Mouse (Mus musculus): Measurements from ENCODE around the gene Cyp8b1. TPM values are rescaled to one million over a fixed set of nuclear protein-coding genes. Genes with fewer than 3 reads are reported as not detected.

Cyp8b1 gene
- total RNA-seq, 1 experiment, result not detected

DNA sequence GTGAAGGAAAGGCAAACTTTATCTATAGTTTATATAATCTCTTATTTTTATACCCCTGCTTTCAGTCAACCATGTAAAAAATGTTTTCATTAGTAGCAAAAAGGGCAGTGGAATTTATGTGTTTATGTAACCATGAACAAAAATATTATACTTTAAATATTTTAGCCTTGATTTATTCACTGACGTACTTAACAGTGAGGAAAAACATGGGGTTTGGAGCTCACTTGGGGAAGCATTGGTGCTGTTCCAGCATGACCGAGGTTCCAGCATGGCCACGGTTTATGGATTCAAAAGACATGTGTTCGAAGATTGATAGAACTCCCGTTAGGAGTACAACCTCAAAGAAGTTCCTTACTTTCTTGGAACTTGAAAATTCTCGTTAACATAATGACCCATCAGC is 47.9 kb downstream of the Cyp8b1 start:
- no peak for DNase-seq (ENCODE audit: low read depth, low spot score)
- no peak overlapping the region for H3K27ac ChIP-seq (ENCODE audit: insufficient read depth, low read depth, low read length, poor library complexity, severe bottlenecking)
- no peak overlapping the region for H3K4me3 ChIP-seq (ENCODE audit: insufficient read depth in 1 of 2, low read depth in 1 of 2, low read length in 2 of 2, poor library complexity in 1 of 2, severe bottlenecking in 1 of 2)
- TF ChIP-seq ZC3H11A (IDR thresholded peaks at IDR 0.05; ENCODE audit: borderline replicate concordance, low read depth, low read length) (no peak), ZNF384 (IDR thresholded peaks at IDR 0.05; ENCODE audit: low read depth, low read length) (no peak), MAFK (IDR thresholded peaks at IDR 0.05; ENCODE audit: insufficient read depth, low read depth, low read length) (no peak), HCFC1 (IDR thresholded peaks at IDR 0.05; ENCODE audit: borderline replicate concordance, insufficient read depth, low read length) (no peak), CHD2 (IDR thresholded peaks at IDR 0.05; ENCODE audit: low read depth, low read length) (no peak)
- H3K9me3 ChIP-seq (ENCODE audit: control insufficient read depth, insufficient read depth, low read depth, low read length), result no peaks in the 10 kb centered on the region
- H3K9ac ChIP-seq (ENCODE audit: insufficient read depth, low read depth, low read length, poor library complexity, severe bottlenecking), result no peak overlapping the region
- H3K4me1 ChIP-seq (ENCODE audit: control insufficient read depth in 2 of 2, insufficient read depth in 2 of 2, low read length in 2 of 2, poor library complexity in 1 of 2), result no peaks in the 10 kb centered on the region
- H3K36me3 ChIP-seq (ENCODE audit: control insufficient read depth, insufficient read depth, low read length, poor library complexity, severe bottlenecking), result no peaks in the 10 kb centered on the region
- in situ Hi-C loops (cut with MboI; ENCODE audit: low sequenced_read_pairs in 2 of 2, unreplicated experiment in 2 of 2), result no loop called here

DNA sequence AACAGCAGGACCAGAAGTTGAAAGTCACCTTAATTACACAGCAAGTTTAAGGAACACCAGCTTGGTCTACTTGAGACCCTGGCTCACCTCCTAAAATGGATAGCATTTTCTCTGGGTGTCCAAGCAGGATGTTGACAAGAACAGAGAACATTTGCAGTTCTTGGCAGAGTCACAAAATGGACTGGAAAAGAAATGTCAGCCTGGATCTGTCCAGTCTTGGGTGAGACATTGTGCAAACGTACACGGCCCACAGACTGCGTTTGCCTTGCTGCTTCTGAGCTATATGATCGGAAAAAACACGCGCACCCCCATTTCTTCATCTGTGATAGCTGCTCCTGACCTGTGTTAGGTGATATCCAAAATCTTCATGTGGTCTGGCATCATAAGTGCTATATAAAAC is 48.5 kb downstream of the Cyp8b1 start:
- H3K36me3 ChIP-seq (ENCODE audit: control insufficient read depth, insufficient read depth, low read length, poor library complexity, severe bottlenecking), result no peaks in the 10 kb centered on the region
- H3K4me1 ChIP-seq (ENCODE audit: control insufficient read depth in 2 of 2, insufficient read depth in 2 of 2, low read length in 2 of 2, poor library complexity in 1 of 2), result no peaks in the 10 kb centered on the region
- H3K4me3 ChIP-seq (ENCODE audit: insufficient read depth in 1 of 2, low read depth in 1 of 2, low read length in 2 of 2, poor library complexity in 1 of 2, severe bottlenecking in 1 of 2), result no peak overlapping the region
- no peak for TF ChIP-seq HCFC1 (IDR thresholded peaks at IDR 0.05; ENCODE audit: borderline replicate concordance, insufficient read depth, low read length)
- no peak for TF ChIP-seq CHD2 (IDR thresholded peaks at IDR 0.05; ENCODE audit: low read depth, low read length)
- TF ChIP-seq ZC3H11A (IDR thresholded peaks at IDR 0.05; ENCODE audit: borderline replicate concordance, low read depth, low read length), result no peak
- TF ChIP-seq ZNF384 (IDR thresholded peaks at IDR 0.05; ENCODE audit: low read depth, low read length), result no peak
- no peak for TF ChIP-seq MAFK (IDR thresholded peaks at IDR 0.05; ENCODE audit: insufficient read depth, low read depth, low read length)
- no peak overlapping the region for H3K9ac ChIP-seq (ENCODE audit: insufficient read depth, low read depth, low read length, poor library complexity, severe bottlenecking)
- DNase-seq (ENCODE audit: low read depth, low spot score), result no peak
- no peak overlapping the region for H3K27ac ChIP-seq (ENCODE audit: insufficient read depth, low read depth, low read length, poor library complexity, severe bottlenecking)
- in situ Hi-C loops (cut with MboI; ENCODE audit: low sequenced_read_pairs in 2 of 2, unreplicated experiment in 2 of 2), result no loop called here
- H3K9me3 ChIP-seq (ENCODE audit: control insufficient read depth, insufficient read depth, low read depth, low read length), result no peaks in the 10 kb centered on the region

DNA sequence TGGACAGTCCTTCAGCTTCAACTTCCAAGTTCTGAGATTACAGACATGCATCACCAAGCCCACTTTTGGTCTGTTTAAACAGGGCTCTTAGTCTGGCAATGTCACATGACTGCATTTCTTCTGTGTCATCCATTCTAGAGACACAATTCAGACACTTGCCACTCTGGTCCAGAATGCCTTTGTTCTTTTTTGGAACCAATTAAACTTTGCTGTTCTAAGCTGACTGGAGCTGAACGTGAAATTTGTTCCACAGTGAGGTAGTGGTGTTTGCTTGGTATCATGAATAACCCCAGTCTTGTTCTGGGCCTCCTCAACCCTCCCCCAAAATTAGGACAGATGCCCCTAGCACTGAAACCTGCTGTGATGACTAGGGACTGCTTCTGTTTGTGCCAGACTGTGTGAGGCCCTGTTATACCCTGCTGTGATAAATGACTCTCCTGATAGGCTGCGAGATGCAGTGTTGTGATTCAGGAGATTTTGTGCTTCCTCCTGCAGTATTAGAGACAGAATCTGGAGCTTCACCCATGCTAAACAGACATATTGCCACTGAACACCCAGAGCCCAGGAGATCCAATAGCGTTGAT is 50.6 kb downstream of the Cyp8b1 start:
- no peak for DNase-seq (ENCODE audit: low read depth, low spot score)
- Histone ChIP-seq H3K36me3 (ENCODE audit: control insufficient read depth, insufficient read depth, low read length, poor library complexity, severe bottlenecking) (no peaks in the 10 kb centered on the region), H3K4me1 (ENCODE audit: control insufficient read depth in 2 of 2, insufficient read depth in 2 of 2, low read length in 2 of 2, poor library complexity in 1 of 2) (no peaks in the 10 kb centered on the region), H3K9me3 (ENCODE audit: control insufficient read depth, insufficient read depth, low read depth, low read length) (no peaks in the 10 kb centered on the region), H3K9ac (ENCODE audit: insufficient read depth, low read depth, low read length, poor library complexity, severe bottlenecking) (no peak overlapping the region), H3K4me3 (ENCODE audit: insufficient read depth in 1 of 2, low read depth in 1 of 2, low read length in 2 of 2, poor library complexity in 1 of 2, severe bottlenecking in 1 of 2) (no peak overlapping the region), H3K27ac (ENCODE audit: insufficient read depth, low read depth, low read length, poor library complexity, severe bottlenecking) (no peak overlapping the region)
- TF ChIP-seq CHD2 (IDR thresholded peaks at IDR 0.05; ENCODE audit: low read depth, low read length), result no peak
- no peak for TF ChIP-seq HCFC1 (IDR thresholded peaks at IDR 0.05; ENCODE audit: borderline replicate concordance, insufficient read depth, low read length)
- TF ChIP-seq ZC3H11A (IDR thresholded peaks at IDR 0.05; ENCODE audit: borderline replicate concordance, low read depth, low read length), result no peak
- no peak for TF ChIP-seq MAFK (IDR thresholded peaks at IDR 0.05; ENCODE audit: insufficient read depth, low read depth, low read length)
- TF ChIP-seq ZNF384 (IDR thresholded peaks at IDR 0.05; ENCODE audit: low read depth, low read length), result no peak
- in situ Hi-C loops (cut with MboI; ENCODE audit: low sequenced_read_pairs in 2 of 2, unreplicated experiment in 2 of 2), result no loop called here

DNA sequence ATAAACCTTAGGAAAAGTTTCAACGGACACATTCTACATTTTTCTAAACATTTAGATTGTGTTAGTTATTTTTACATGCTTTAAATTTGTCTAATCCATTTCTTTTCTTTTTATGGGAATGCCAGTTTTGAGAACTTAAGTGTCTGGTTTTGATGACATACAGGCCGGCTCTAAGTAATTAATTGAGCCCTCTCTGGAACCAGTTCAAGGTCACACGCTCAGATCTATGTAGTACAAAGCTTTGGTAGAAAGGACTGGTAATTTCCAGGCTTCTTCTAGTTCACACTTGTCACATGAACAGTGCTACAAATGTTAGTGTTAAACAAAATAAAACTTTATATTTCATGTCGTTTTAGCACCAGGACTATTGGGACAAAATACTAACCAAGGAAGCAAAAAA is 51.3 kb downstream of the Cyp8b1 start:
- DNase-seq (ENCODE audit: low read depth, low spot score), result no peak
- H3K36me3 ChIP-seq (ENCODE audit: control insufficient read depth, insufficient read depth, low read length, poor library complexity, severe bottlenecking), result no peaks in the 10 kb centered on the region
- H3K9ac ChIP-seq (ENCODE audit: insufficient read depth, low read depth, low read length, poor library complexity, severe bottlenecking), result no peak overlapping the region
- no peak overlapping the region for H3K27ac ChIP-seq (ENCODE audit: insufficient read depth, low read depth, low read length, poor library complexity, severe bottlenecking)
- in situ Hi-C loops (cut with MboI; ENCODE audit: low sequenced_read_pairs in 2 of 2, unreplicated experiment in 2 of 2), result no loop called here
- H3K9me3 ChIP-seq (ENCODE audit: control insufficient read depth, insufficient read depth, low read depth, low read length), result no peaks in the 10 kb centered on the region
- no peaks in the 10 kb centered on the region for H3K4me1 ChIP-seq (ENCODE audit: control insufficient read depth in 2 of 2, insufficient read depth in 2 of 2, low read length in 2 of 2, poor library complexity in 1 of 2)
- TF ChIP-seq HCFC1 (IDR thresholded peaks at IDR 0.05; ENCODE audit: borderline replicate concordance, insufficient read depth, low read length), result no peak
- H3K4me3 ChIP-seq (ENCODE audit: insufficient read depth in 1 of 2, low read depth in 1 of 2, low read length in 2 of 2, poor library complexity in 1 of 2, severe bottlenecking in 1 of 2), result no peak overlapping the region

Other genes starting within 250 kb of the Cyp8b1 start
- 8.4 and 11.2 TPM in 2 replicates for gene Sec22c, start 210.8 kb downstream of the Cyp8b1 start, total RNA-seq (2012; rRNA removed)
- 22.3 and 40.8 TPM in 2 replicates for gene Ss18l2, start 206.0 kb downstream of the Cyp8b1 start, total RNA-seq (2012; rRNA removed)
- gene Nktr, start 197.1 kb downstream of the Cyp8b1 start, total RNA-seq (2012; rRNA removed), result 57.8 and 69.6 TPM in 2 replicates
- 6.7 and 8.0 TPM in 2 replicates for gene Zfp651, start 157.0 kb downstream of the Cyp8b1 start, total RNA-seq (2012; rRNA removed)
- gene Klhl40, start 138.7 kb downstream of the Cyp8b1 start, total RNA-seq (2012; rRNA removed), result 0.21 and 0.62 TPM in 2 replicates
- 0.09 TPM in 1 of 2 replicates, not detected in the other for gene Hhatl, start 123.8 kb downstream of the Cyp8b1 start, total RNA-seq (2012; rRNA removed)
- gene Ccdc13, start 76.8 kb downstream of the Cyp8b1 start, total RNA-seq (2012; rRNA removed), result 0.58 and 1.5 TPM in 2 replicates
- gene Higd1a, start 57.9 kb downstream of the Cyp8b1 start, total RNA-seq (2012; rRNA removed), result 63.5 and 81.2 TPM in 2 replicates
- 0.22 and 0.26 TPM in 2 replicates for gene Ackr2, start 17.9 kb downstream of the Cyp8b1 start, total RNA-seq (2012; rRNA removed)
- 0.32 and 0.36 TPM in 2 replicates for gene Fam198a, start 34.7 kb upstream of the Cyp8b1 start, total RNA-seq (2012; rRNA removed)
- gene Pomgnt2, start 80.8 kb upstream of the Cyp8b1 start, total RNA-seq (2012; rRNA removed), result 12.9 and 21.6 TPM in 2 replicates
- gene Snrk, start 201.0 kb upstream of the Cyp8b1 start, total RNA-seq (2012; rRNA removed), result 6.8 and 10.0 TPM in 2 replicates

Data from ES-E14 (cell line).